Mouse (Mus musculus): ENCODE results near the gene 2410004P03Rik. TPM values are rescaled to one million over a fixed set of nuclear protein-coding genes. Genes with fewer than 3 reads are reported as not detected.
"Not testable (repeated sequence)": the region's sequence is repeated elsewhere in the genome, so short reads cannot be mapped to it uniquely, and the experiment has no call there.

The 2410004P03Rik gene
- total RNA-seq, 4 experiments from 2014 or later: 0.74 to 1.1 (median 0.85) TPM

GRCm38 (mm10) chr12:17022145-17022544 is 10.6 kb upstream of the 2410004P03Rik start:
- DNase-seq (ENCODE audit: low spot score in 2 of 2): no peak

GRCm38 (mm10) chr12:17021125-17021524 is 9.6 kb upstream of the 2410004P03Rik start:
- DNase-seq (ENCODE audit: low spot score in 2 of 2): not testable (repeated sequence)

- peak in 1 of 2 experiments; percentile 76 for DNase-seq (ENCODE audit: low spot score in 2 of 2)
These were observed 6.9 kb upstream of the 2410004P03Rik start for GRCm38 (mm10) chr12:17018468-17018867.

- DNase-seq (ENCODE audit: low spot score in 2 of 2): no peak
These were observed 4.2 kb upstream of the 2410004P03Rik start for GRCm38 (mm10) chr12:17015711-17016110.

- DNase-seq (ENCODE audit: low spot score in 2 of 2): no peak
These were observed 756 bp upstream of the 2410004P03Rik start for GRCm38 (mm10) chr12:17012067-17012899.

GRCm38 (mm10) chr12:17009466-17009865 is 2.1 kb downstream of the 2410004P03Rik start:
- DNase-seq (ENCODE audit: low spot score in 2 of 2): no peak

- DNase-seq (ENCODE audit: low spot score in 2 of 2): no peak
These were observed 10.3 kb downstream of the 2410004P03Rik start for GRCm38 (mm10) chr12:17001211-17001610.

GRCm38 (mm10) chr12:17000628-17001027 is 10.9 kb downstream of the 2410004P03Rik start:
- no peak for DNase-seq (ENCODE audit: low spot score in 2 of 2)

GRCm38 (mm10) chr12:16999739-17000497 is 11.6 kb downstream of the 2410004P03Rik start, which contains the start of gene Pqlc3:
TSS of gene Pqlc3 (minus strand) at chr12:17000408.
- peak; percentile 52 to 55 for DNase-seq (ENCODE audit: low spot score in 2 of 2)

GRCm38 (mm10) chr12:16999146-16999545 is 12.4 kb downstream of the 2410004P03Rik start:
- DNase-seq (ENCODE audit: low spot score in 2 of 2): no peak

- DNase-seq (ENCODE audit: low spot score in 2 of 2): peak in 1 of 2 experiments; percentile 48
These were observed 14.6 kb downstream of the 2410004P03Rik start for GRCm38 (mm10) chr12:16996886-16997462.

- DNase-seq (ENCODE audit: low spot score in 2 of 2): no peak
These were observed 15.2 kb downstream of the 2410004P03Rik start for GRCm38 (mm10) chr12:16996281-16996680.

GRCm38 (mm10) chr12:16994291-16994690 is 17.2 kb downstream of the 2410004P03Rik start:
- no peak for DNase-seq (ENCODE audit: low spot score in 2 of 2)

GRCm38 (mm10) chr12:16992355-16992754 is 19.2 kb downstream of the 2410004P03Rik start:
- no peak for DNase-seq (ENCODE audit: low spot score in 2 of 2)

- no peak for DNase-seq (ENCODE audit: low spot score in 2 of 2)
These were observed 20.2 kb downstream of the 2410004P03Rik start for GRCm38 (mm10) chr12:16991376-16991775.

GRCm38 (mm10) chr12:16985778-16986177 is 25.7 kb downstream of the 2410004P03Rik start:
- DNase-seq (ENCODE audit: low spot score in 2 of 2): no peak

GRCm38 (mm10) chr12:16977120-16977519 is 34.4 kb downstream of the 2410004P03Rik start:
- no peak for DNase-seq (ENCODE audit: low spot score in 2 of 2)

- DNase-seq (ENCODE audit: low spot score in 2 of 2): no peak
These were observed 44.7 kb downstream of the 2410004P03Rik start for GRCm38 (mm10) chr12:16966811-16967210.

- no peak for DNase-seq (ENCODE audit: low spot score in 2 of 2)
These were observed 48.2 kb downstream of the 2410004P03Rik start for GRCm38 (mm10) chr12:16963354-16963753.

GRCm38 (mm10) chr12:16958851-16959250 is 52.7 kb downstream of the 2410004P03Rik start:
- DNase-seq (ENCODE audit: low spot score in 2 of 2): no peak
